ENCODE assay signal across 12 mouse cellular contexts in genomic region chr8:103235614-103236013, GRCm38 (mm10).
DNase-seq lines count a peak whose midpoint lies in the region; ATAC-seq and TF ChIP-seq lines count a peak whose summit lies in the region.
"Had no signal": no experiment of that assay in that cellular context is flagged by ENCODE, and none has a peak within 500 bp of the region (broad histone marks: within the 10 kb centered on the region; RNA-seq: fewer than 3 reads in every experiment).

No protein-coding gene starts in this region.

- H3K9ac ChIP-seq in hindbrain, embryonic 12.5 days = no peak overlapping the region
- H3K9ac ChIP-seq in lung, postnatal 0 days (replicated peaks; ENCODE audit: low read depth) = no peak overlapping the region
- H3K9ac ChIP-seq: forebrain, postnatal 0 days; hindbrain, embryonic 14.5 days had no signal

- no peaks in the 10 kb centered on the region for H3K36me3 ChIP-seq in hindbrain, embryonic 10.5 days
- no peaks in the 10 kb centered on the region for H3K36me3 ChIP-seq in hindbrain, embryonic 12.5 days
- no peaks in the 10 kb centered on the region for H3K36me3 ChIP-seq in lung, postnatal 0 days (ENCODE audit: insufficient read depth, low read length)

- H3K4me3 ChIP-seq in hindbrain, embryonic 10.5 days = no peak overlapping the region
- no peak overlapping the region for H3K4me3 ChIP-seq in hindbrain, embryonic 12.5 days
- H3K4me3 ChIP-seq in lung, postnatal 0 days (ENCODE audit: low read depth, low read length) = no peak overlapping the region
- H3K4me3 ChIP-seq: left cerebral cortex, adult 2 months had no signal

- no peak overlapping the region for H3K4me2 ChIP-seq in hindbrain, embryonic 12.5 days (replicated peaks)
- no peak overlapping the region for H3K4me2 ChIP-seq in lung, postnatal 0 days (replicated peaks; ENCODE audit: low read depth, low read length)
- H3K4me2 ChIP-seq: hindbrain, embryonic 14.5 days had no signal

- H3K4me1 ChIP-seq in hindbrain, embryonic 10.5 days (replicated peaks) = peaks cover 3% of the 10 kb centered on the region; the same call in 1 of the 2 replicates
- no peaks in the 10 kb centered on the region for H3K4me1 ChIP-seq in hindbrain, embryonic 12.5 days
- no peaks in the 10 kb centered on the region for H3K4me1 ChIP-seq in lung, postnatal 0 days (ENCODE audit: insufficient read depth, low read depth, low read length)

- no peak for ATAC-seq in hindbrain, embryonic 12.5 days (ENCODE audit: low FRiP score)
- peak; percentile 20; the same call in 1 of the 2 replicates for ATAC-seq in lung, postnatal 0 days
- no peak for ATAC-seq in erythroblast, adult 5-6 weeks (replicated peaks; ENCODE audit: low FRiP score, poor library complexity, severe bottlenecking)
- ATAC-seq: forebrain, postnatal 0 days had no signal

- H3K27ac ChIP-seq in hindbrain, embryonic 10.5 days = no peak overlapping the region
- no peak overlapping the region for H3K27ac ChIP-seq in hindbrain, embryonic 12.5 days
- no peak overlapping the region for H3K27ac ChIP-seq in lung, postnatal 0 days (ENCODE audit: low read length)
- H3K27ac ChIP-seq: hindbrain, embryonic 14.5 days; left cerebral cortex, adult 2 months had no signal

- DNase-seq in hindbrain, embryonic 10.5 days (ENCODE audit: low spot score) = peak; percentile 45
- DNase-seq in embryo, embryonic 10 days (ENCODE audit: low spot score) = peak; percentile 43
- DNase-seq in heart, postnatal 25 days (ENCODE audit: low spot score) = peak; percentile 3
- DNase-seq in lung, postnatal 0 days (ENCODE audit: low spot score) = peak; percentile 49
- no peak for DNase-seq in thymus, adult 18-20 months
- no peak for DNase-seq in urinary bladder, adult 18-20 months (ENCODE audit: low spot score in 2 of 2)
- DNase-seq: cerebellum, adult 11-12 months; forebrain, postnatal 0 days had no signal

- no peak for TF ChIP-seq CTCF in lung, postnatal 0 days (IDR thresholded peaks at IDR 0.05)

- TF ChIP-seq EP300 in lung, postnatal 0 days (IDR thresholded peaks at IDR 0.05) = no peak

- H3K9me3 ChIP-seq in hindbrain, embryonic 10.5 days = no peaks in the 10 kb centered on the region
- no peaks in the 10 kb centered on the region for H3K9me3 ChIP-seq in hindbrain, embryonic 12.5 days (replicated peaks)
- H3K9me3 ChIP-seq in lung, postnatal 0 days (ENCODE audit: low read length) = no peaks in the 10 kb centered on the region

- WGBS in hindbrain, embryonic 10.5 days = 51% methylated on average over 1 of the region's 1 CpGs
- 50% methylated on average over 1 of the region's 1 CpGs for WGBS in hindbrain, embryonic 12.5 days
- WGBS in lung, postnatal 0 days = 35% methylated on average over 1 of the region's 1 CpGs

- intact Hi-C loops in heart, postnatal 25 days (cut with DNase I) = no loop called here

- no peaks in the 10 kb centered on the region for H3K27me3 ChIP-seq in hindbrain, embryonic 10.5 days (ENCODE audit: insufficient read depth, poor library complexity, severe bottlenecking)
- H3K27me3 ChIP-seq in hindbrain, embryonic 12.5 days = no peaks in the 10 kb centered on the region
- H3K27me3 ChIP-seq in lung, postnatal 0 days (replicated peaks; ENCODE audit: insufficient read depth, low read length) = no peaks in the 10 kb centered on the region

Comparison
In these comparisons a context has a peak if more than half of its experiments do, and no peak if none do; other contexts are left out.
1. DNase-seq: peak in hindbrain, embryonic 10.5 days (single experiment), embryo, embryonic 10 days (single experiment), heart, postnatal 25 days (single experiment) and lung, postnatal 0 days (single experiment); none in thymus, adult 18-20 months (0 of 2) and urinary bladder, adult 18-20 months (0 of 2).